Mouse (Mus musculus) embryonic fibroblast, embryonic 13.5 days (primary cell): ENCODE data around the gene Mov10.

Source experiments
- CTCF ChIP-seq: IDR thresholded peaks from 2 replicates; pipeline ENCODE4 v1.5.1; 2011; ENCODE audit warnings: mild to moderate bottlenecking, control low read depth, low read length, moderate library complexity, borderline replicate concordance; ENCODE audit not compliant: insufficient read depth
- POLR2A ChIP-seq: IDR thresholded peaks from 2 replicates; pipeline ENCODE4 v1.6.1; 2011; ENCODE audit warnings: low read depth, mild to moderate bottlenecking, control low read depth, low read length, moderate library complexity

- TF ChIP-seq CTCF: no peak; the same call in 1 of the 2 replicates
- TF ChIP-seq POLR2A: no peak
These were observed 41.0 kb downstream of the Mov10 start for GRCm38 (mm10) chr3:104777342-104777741.
